Mouse (Mus musculus) lung, postnatal 0 days (tissue): ENCODE results near the gene Clk4.

Experiments used
- CTCF ChIP-seq: IDR thresholded peaks from 2 replicates; pipeline ENCODE4 v1.5.1; 2016; ENCODE audit warnings: antibody characterized with exemption, mild to moderate bottlenecking
- EP300 ChIP-seq: IDR thresholded peaks from 2 replicates; pipeline ENCODE4 v1.6.1; 2016; ENCODE audit warnings: antibody characterized with exemption, mild to moderate bottlenecking, control low read depth

GRCm38 (mm10) chr11:51293956-51294530, 32.5 kb downstream of the Clk4 start:
- no peak for TF ChIP-seq CTCF
- TF ChIP-seq EP300, result no peak
